Mouse (Mus musculus): Measurements from ENCODE around the gene Kif3a.

DNA sequence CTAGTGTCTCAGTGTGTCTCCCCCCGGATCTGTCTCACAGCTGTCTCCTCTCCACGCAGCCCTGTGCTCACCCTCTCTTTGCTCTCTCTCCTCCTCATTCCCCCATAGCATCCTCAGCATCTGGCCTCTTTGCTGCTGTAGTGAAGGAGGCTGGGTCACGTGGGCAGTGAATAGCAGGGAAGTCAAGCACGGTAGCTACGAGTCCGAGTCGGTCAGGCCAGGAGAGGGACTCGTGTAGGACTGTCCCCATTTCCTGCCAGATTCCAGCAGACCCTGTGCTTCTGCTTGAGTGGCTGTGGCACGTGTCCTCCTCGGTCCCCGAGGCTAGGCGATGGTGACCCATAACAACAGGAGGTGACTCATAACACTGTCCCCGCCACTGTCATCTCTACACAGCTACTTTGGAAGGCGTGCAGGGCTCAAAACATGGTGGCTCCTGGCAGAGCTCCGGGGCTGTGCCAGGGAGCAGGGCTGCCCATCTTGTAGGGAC lies 28.1 kb upstream of the Kif3a start:
- TF ChIP-seq CTCF (IDR thresholded peaks at IDR 0.05; ENCODE audit: insufficient read depth, low read depth, low read length) = no peak
- TF ChIP-seq POLR2A (IDR thresholded peaks at IDR 0.05; ENCODE audit: insufficient read depth, low read depth, low read length) = no peak
